Mouse (Mus musculus) mature B cell (primary cell): ENCODE measurements at regions not wholly inside any gene's neighbourhood (a gene's known extent, or its start where the extent isn't known, plus 50 kb on each side); places are given as distances from the start of the nearest gene placed in this dataset.

ENCODE experiments used
- in situ Hi-C: fragments of 300-500 bp; cut with MboI; formaldehyde crosslinking; loops from 2 replicates; pipeline ENCODE4 v1.14.3; 2019

- in situ Hi-C loops: no loop called here
Measured at GRCm38 (mm10) chr4:62808553-62808950, 156.8 kb upstream of the Zfp618 start.

GRCm38 (mm10) chr4:62809048-62809447 is 156.3 kb upstream of the Zfp618 start:
- in situ Hi-C loops: no loop called here

- in situ Hi-C loops: no loop called here
Measured at GRCm38 (mm10) chr4:62819889-62820288, 145.5 kb upstream of the Zfp618 start.

GRCm38 (mm10) chr4:62821288-62821687 is 144.1 kb upstream of the Zfp618 start:
- in situ Hi-C loops: no loop called here

GRCm38 (mm10) chr4:62822568-62822967 is 142.8 kb upstream of the Zfp618 start:
- in situ Hi-C loops: no loop called here

- in situ Hi-C loops: no loop called here
Measured at GRCm38 (mm10) chr4:62823082-62823481, 142.3 kb upstream of the Zfp618 start.

- in situ Hi-C loops: no loop called here
Measured at GRCm38 (mm10) chr4:62823555-62824250, 141.7 kb upstream of the Zfp618 start.

- in situ Hi-C loops: no loop called here
Measured at GRCm38 (mm10) chr4:62824581-62824980, 140.8 kb upstream of the Zfp618 start.

GRCm38 (mm10) chr4:62825256-62825655 is 140.1 kb upstream of the Zfp618 start:
- in situ Hi-C loops: no loop called here

GRCm38 (mm10) chr4:62828963-62829362 is 136.4 kb upstream of the Zfp618 start:
- in situ Hi-C loops: no loop called here

GRCm38 (mm10) chr4:62833944-62834343 is 131.4 kb upstream of the Zfp618 start:
- in situ Hi-C loops: no loop called here

GRCm38 (mm10) chr4:62836875-62837274 is 128.5 kb upstream of the Zfp618 start:
- in situ Hi-C loops: no loop called here

- in situ Hi-C loops: no loop called here
Measured at GRCm38 (mm10) chr4:62850526-62850925, 114.8 kb upstream of the Zfp618 start.

- in situ Hi-C loops: no loop called here
Measured at GRCm38 (mm10) chr4:62853335-62853734, 112.0 kb upstream of the Zfp618 start.

GRCm38 (mm10) chr4:62856406-62856805 is 109.0 kb upstream of the Zfp618 start:
- in situ Hi-C loops: no loop called here

- in situ Hi-C loops: no loop called here
Measured at GRCm38 (mm10) chr4:62862756-62863155, 102.6 kb upstream of the Zfp618 start.

- in situ Hi-C loops: no loop called here
Measured at GRCm38 (mm10) chr4:62870391-62870983, 94.9 kb upstream of the Zfp618 start.

GRCm38 (mm10) chr4:62872562-62872961 is 92.8 kb upstream of the Zfp618 start:
- in situ Hi-C loops: no loop called here

GRCm38 (mm10) chr4:62873986-62874385 is 91.4 kb upstream of the Zfp618 start:
- in situ Hi-C loops: no loop called here

GRCm38 (mm10) chr4:62878063-62878462 is 87.3 kb upstream of the Zfp618 start:
- in situ Hi-C loops: no loop called here

GRCm38 (mm10) chr4:62878927-62879326 is 86.4 kb upstream of the Zfp618 start:
- in situ Hi-C loops: no loop called here

- in situ Hi-C loops: no loop called here
Measured at GRCm38 (mm10) chr4:62881824-62882223, 83.5 kb upstream of the Zfp618 start.

GRCm38 (mm10) chr4:62882276-62882675 is 83.1 kb upstream of the Zfp618 start:
- in situ Hi-C loops: no loop called here

- in situ Hi-C loops: no loop called here
Measured at GRCm38 (mm10) chr4:62888736-62889135, 76.6 kb upstream of the Zfp618 start.
